Mouse (Mus musculus) heart, postnatal 4 days (tissue): ENCODE measurements at regions not wholly inside any gene's neighbourhood (a gene's known extent, or its start where the extent isn't known, plus 50 kb on each side); places are given as distances from the start of the nearest gene placed in this dataset.
"Not testable (repeated sequence)": the region's sequence is repeated elsewhere in the genome, so short reads cannot be mapped to it uniquely, and the experiment has no call there.

Experiments
- DNase-seq: peaks from one replicate; pipeline ENCODE4 v3.0.0; 2021

DNA sequence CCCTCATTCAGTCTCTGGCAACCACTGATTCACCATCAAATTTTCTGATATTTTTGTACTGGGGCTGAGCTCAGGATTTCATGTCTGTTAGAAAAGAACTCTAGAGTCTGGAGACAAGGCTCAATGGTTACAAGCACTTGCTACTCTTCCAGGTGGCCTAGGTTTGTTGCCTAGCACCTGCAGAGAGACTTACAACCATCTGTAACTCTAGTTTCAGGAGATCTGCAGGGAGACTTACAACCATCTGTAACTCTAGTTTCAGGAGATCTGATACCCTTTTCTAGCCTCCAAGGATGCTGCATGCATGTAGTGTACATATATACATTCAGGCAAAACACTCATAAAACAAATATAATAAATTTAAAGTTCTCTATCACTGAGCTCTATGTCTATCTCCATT, 166.1 kb downstream of the Akr1d1 start:
- no peak for DNase-seq

DNA sequence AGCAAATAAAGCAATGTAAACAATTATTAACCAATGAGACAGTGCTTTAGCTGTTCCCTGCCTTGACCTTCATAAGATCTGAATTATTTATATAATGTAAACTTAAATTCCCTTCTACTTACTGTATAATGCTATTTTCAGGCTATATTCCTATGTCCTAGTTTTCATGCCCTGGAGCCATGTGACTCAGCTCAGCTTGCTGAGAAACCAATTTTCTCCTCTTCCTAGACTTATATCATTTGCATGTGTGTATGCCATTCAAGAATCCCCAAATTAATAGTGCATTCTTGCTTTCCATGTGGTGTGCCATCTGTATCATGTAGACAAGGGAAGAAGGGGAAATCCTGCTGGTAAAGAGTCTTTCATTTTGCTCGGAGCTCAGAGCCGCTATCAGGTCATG, 166.7 kb upstream of the Trim24 start:
- DNase-seq: no peak

DNA sequence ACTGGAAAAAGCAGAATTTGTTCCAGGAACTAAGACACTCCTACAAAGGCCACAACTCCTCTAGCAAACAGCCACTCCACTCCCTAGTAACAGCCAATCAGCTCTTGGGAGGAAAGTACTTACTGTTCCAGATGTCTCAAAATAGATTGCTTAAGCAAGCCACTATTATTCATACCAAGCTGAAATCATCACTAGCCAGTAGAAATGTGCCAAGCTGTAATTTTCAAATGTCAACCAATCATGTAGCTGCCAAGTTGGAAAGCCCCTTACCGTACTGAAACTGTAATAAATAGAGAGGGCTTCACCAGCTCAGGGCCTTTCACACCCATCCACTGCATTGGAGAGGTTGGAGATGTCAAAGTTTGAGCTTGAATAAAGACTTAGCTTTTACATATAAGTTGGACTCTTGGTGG, 164.9 kb upstream of the Trim24 start:
- DNase-seq: no peak

GRCm38 (mm10) chr6:37707671-37708070, 162.9 kb upstream of the Trim24 start:
- not testable (repeated sequence) for DNase-seq

- no peak for DNase-seq
These were observed 158.8 kb upstream of the Trim24 start for GRCm38 (mm10) chr6:37711766-37712165.

DNA sequence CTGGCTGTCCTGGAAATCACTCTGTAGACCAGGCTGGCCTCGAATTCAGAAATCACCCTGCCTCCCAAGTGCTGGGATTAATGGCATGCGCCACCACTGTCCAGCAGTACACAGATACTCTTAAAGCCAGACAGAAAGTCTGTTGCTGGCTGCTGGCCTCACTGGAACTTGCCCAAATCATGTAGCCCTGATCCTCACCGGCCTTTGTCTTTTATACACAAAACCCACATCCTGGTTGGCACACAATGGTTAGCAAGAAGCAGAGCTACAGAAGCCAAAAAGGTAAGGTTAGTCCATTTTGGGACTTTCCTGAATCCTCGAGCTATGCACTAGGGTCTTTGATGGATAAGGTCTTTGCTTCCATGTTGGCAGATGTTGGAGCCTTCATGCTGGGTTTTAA, 157.2 kb upstream of the Trim24 start:
- DNase-seq: no peak

GRCm38 (mm10) chr6:37714223-37714928, 156.2 kb upstream of the Trim24 start:
- no peak for DNase-seq

DNA sequence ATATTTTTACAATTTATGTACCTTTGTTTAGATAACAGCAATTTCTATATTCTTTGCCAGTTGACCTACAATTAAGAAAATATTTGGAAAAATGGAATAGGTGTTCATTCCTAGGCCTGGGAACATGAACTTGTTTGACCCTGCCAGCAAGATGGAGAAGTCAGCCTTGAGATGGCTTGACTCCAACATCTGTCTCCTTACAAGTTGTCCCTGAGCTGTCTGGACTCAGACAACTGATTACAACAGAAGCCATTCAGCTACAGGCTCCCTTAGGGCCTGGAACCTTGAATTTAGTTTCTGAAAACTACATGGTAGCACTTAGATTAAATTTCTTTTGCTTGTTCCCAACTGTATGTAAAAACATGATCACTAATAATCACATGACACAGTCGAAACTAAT, 148.9 kb upstream of the Trim24 start:
- no peak for DNase-seq

DNA sequence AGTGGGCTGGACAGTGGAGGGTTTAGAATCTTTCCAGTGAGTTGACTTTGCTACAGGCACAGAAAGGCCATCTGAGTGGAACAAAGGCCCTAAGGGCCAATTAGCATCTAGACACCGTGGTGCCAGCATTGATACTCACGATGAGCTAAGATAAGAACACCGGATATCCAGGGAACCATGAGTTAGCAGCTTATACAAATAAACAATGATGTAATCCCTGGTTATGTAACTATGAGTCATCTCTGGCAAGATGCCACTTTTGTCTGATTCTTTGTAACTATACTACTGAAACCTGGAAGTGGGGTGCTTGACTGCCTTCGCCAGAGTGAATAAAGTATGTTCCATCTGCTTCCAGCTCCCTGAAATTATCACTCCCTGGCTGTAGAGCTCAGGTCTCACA, 147.3 kb upstream of the Trim24 start:
- peak; percentile 64 for DNase-seq

DNA sequence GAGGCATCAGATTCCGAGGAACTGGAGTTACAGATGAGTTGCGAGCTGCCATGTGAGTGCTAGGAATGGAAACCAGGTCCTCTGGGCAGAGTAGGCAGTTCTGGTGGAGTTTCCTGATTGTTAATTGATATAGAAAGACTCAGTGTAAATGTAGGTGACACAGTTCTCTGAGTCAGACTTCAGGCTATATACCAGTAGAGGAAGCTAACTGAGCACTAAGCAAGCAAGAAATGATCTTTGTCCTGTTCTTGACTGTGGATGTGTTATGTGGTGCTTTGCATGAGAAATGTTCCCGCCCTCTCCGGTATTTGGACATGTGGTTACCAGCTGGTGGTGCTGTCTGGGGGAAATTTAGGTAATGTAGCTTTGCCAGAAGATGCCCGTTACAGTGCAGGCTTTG, 146.4 kb upstream of the Trim24 start:
- DNase-seq: no peak

DNA sequence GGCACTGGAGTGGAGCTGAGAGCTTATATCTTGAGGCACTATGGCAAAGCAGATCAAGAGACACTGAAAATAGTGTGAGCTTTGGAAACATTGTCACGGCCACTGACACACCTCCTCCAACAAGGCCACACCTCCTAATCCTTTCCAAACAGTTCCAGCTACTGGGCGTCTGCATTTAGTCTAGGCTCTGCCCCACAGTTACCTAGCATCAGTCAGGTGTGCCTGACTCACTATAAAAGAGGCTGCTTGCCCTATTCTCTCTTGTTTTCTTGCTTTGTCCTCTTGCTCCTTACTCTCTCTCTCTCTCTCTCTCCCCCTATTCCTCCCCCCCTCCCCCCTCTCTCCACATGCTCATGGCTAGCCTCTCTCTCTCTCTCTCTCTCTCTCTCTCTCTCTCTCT, 142.0 kb upstream of the Trim24 start:
- DNase-seq: no peak

GRCm38 (mm10) chr6:37729165-37729564, 141.4 kb upstream of the Trim24 start:
- no peak for DNase-seq

DNA sequence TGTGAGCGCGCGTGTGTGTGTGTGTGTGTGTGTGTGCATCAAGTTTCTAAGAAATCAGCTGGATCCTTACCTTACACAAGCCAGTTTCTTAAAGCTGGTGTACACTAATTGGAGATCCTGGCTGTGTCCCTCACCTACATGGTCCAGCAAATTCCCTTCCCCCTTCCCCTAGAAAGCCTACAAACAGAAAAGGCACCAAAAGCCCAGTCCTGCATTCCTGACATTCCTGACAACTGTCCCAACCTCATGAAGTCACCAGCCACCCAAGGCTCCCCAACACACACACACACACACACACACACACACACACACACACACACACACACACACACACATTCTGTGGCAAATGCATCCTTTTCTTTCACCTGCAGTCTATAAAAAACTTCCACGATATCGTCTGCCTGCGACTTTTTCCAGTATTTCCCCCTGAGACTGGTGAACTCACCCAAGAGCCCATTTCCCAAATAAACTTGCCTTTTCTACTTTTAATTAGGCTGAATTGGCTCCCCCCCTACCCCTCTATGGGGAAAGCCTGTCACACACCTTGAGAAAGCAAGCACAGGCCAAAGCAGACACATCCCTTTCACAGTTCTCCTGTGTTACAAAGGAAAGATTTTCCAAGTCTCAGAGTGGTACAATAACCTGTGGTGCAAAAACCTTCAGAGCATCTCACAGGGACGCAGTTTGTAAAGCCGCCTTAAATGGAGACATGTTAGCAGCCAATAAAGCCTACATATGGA, 139.9 kb upstream of the Trim24 start:
- no peak for DNase-seq

GRCm38 (mm10) chr6:37732385-37732784, 138.2 kb upstream of the Trim24 start:
- peak; percentile 91 for DNase-seq

GRCm38 (mm10) chr6:37735288-37735961, 135.2 kb upstream of the Trim24 start:
- DNase-seq: peak; percentile 35

DNA sequence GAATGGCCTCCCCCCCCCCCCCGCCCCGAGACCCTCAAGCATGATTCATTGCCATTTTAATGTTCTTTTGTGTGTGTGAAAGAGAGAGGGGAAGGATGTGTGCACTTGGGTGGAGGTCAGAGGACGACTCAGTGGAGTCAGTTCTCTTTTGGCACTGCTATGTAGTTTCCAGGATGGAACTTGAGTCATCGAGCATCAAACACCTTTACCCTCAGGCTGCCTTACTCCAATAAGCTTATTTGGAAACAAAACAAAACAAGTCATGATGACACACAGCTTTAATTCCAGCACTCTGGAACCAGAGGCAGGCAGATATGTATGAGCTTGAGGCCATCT, 134.7 kb upstream of the Trim24 start:
- no peak for DNase-seq

DNA sequence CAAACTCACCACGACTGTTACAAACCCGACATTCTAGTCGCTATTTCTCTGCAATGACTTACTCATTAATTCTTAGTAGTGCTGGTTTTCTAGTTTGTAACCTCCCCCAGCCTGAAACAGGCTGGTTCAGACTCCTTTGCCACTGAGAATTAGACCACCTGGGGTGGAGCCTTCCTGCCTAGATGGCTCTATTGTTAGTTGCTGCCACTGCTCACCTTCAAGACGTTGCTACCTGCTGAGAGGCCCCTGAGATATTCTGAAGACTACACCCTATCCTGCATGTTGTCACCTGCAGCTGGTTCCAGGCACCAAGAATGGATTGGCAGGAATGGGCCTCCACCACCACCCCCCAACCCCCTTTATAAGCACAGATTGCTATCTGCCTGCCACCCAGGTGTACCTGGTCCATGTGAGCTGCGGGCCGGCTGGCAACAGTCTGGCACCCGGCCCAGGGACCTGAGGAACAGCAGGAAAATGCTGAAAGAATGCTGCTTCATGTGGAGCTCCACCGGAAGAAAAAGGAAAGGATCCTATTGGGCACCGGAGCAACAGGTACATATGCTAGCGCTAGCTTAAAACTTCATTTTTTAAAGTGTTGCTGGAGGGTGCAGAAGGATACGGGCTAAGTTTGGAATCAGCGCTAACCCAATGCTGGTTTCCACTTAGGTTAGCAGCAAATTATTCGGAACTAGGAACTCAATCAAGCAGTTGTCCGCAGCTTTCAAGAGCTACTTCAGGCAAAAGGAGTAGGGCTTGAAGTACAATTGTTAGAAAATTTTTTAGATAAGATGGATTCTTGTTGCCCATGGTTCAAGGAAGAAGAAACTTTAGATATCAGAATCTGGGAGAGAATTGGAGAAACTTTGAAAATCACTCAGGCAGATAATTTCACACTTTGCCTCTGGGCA, 129.4 kb upstream of the Trim24 start:
- no peak for DNase-seq

- not testable (repeated sequence) for DNase-seq
These were observed 128.7 kb upstream of the Trim24 start for GRCm38 (mm10) chr6:37741916-37742315.

DNA sequence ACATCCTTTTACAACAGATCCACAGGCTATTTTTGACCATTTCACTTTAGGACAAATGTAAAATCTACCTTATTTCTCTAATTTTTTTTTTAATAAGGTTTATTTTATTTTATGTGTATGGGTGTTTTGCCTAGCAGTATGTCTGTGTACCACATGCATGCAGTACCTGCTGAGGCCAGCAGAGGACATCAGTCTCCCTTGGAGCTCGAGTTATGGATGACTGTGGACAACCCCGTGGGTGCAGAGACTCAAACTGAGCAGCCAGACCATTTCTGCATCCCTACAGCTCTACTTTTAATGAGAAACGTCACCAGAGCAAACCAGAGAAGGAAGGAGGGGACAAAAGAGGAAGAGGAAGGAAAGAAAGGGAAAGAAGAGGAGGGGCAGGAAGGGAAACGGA, 125.9 kb upstream of the Trim24 start:
- no peak for DNase-seq

DNA sequence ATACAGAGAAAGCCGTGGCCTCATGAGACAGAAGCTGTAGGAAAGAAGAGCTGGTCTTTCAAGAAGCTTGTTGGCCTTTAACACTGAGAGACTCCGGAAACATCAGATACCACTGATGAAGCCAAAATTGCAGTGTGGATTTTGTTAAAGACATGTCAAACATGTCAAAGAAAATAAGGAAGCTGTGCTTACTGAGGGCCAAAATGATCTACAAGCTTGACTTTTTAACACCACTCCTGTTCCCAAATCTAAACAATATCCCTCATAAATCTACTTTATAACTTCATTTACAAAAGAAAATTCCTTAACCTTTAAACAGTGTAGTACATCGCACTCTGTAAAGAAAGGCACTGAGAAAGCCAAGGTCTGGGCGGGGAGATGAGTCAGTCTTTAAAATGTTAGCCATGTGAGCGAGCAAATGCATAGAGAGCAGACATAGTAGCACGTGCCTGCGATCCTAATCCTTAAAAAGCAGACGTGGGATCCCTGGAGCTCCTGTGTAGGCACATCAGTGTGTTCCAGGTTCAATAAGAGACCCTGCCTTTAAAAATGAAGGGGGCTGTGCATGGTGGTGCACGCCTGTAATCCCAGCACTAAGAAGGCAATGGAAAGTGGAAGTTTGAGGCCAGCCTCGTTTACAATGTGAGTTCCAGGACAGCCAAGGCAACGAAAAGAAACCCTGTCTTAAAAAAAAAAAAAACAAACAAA, 125.1 kb upstream of the Trim24 start:
- no peak for DNase-seq

- not testable (repeated sequence) for DNase-seq
These were observed 122.8 kb upstream of the Trim24 start for GRCm38 (mm10) chr6:37747793-37748192.
